Mouse (Mus musculus): ENCODE results near the gene Gclc.
"Not testable (repeated sequence)": the region's sequence is repeated elsewhere in the genome, so short reads cannot be mapped to it uniquely, and the experiment has no call there.

The Gclc gene

DNA sequence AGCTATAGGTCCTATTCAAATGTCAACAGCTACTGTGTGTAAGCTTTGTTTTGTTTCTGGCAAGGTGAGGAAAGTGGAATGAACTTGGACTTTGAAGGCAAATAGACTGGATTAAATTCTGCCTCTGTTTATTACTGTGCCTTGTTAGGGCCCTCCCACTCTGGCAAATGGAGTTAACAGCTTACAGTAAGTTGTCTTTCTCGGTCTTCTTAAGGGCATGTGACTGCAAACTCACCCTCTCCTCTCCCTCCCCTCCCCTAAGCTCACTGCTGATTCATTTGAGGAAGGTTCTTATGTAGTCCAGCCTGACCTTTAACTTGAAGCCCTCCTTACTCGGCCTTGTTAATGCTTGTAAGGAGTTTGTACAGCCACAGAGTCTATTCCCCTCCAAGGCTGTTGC, 8.0 kb upstream of the Gclc start:
- DNase-seq (ENCODE audit: low spot score in 2 of 2), result no peak

DNA sequence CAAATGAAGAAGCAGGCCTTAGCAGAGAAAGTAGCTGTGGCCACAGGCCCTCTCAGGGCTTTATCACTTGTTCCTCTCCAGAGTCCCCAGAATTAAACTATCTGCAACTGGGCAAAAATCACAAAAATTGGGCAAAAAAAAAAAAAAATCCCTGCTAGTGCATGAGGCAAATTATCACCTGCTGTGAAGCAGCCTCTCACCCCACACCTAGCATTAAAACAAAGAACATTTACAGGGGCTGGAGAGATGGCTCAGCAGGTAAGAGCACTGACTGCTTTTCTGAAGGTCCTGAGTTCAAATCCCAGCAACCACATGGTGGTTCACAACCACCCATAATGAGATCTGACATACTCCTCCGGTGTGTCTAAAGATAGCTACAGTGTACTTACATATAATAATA, 6.0 kb upstream of the Gclc start:
- not testable (repeated sequence) for DNase-seq (ENCODE audit: low spot score in 2 of 2)

DNA sequence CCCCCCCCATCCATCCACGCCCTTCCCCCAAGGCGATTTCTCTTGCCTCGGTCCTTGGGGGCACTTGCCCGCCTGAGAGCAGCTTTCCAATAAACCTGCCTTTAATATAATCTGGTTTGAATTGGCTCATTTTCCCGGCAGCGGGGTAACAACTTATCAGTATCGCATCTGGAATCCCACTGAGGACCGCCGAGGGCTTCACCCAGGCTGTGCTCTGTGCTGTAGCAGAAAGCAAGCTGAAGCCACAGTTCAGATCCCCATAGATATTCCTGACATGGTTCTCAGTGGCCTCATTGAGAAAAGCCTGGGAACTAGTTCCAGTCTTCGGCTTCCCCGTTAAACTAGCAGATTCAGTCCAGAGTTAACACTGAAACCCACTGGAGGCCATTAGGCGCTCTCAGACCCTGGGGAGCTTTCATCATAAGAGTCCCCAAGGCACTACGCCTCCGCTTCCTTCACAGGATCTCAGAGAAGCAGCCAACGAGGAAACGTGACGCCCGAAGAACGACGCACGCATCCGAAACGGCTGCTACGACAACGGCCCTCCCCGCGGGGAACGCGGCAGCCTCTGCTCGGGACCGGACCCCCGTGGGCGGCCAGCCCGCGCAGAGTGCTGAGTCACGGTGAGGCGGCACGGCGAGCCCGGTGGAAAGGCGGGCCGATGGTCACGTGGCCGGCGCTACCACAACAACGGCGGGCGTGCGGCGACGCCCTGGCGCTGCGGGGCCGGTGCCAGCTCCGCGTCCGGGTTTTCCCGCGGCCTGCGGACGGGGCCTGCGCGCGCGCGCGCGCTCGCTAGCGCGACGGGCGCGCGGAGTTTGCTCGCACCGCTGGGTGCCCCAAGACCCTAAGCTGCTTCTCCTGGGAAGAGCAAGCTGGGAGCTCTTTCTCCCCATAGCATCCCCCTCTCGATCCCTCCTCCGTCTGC, 3.9 kb upstream of the Gclc start:
- DNase-seq (ENCODE audit: low spot score in 2 of 2), result peak; percentile 96 to 97

DNA sequence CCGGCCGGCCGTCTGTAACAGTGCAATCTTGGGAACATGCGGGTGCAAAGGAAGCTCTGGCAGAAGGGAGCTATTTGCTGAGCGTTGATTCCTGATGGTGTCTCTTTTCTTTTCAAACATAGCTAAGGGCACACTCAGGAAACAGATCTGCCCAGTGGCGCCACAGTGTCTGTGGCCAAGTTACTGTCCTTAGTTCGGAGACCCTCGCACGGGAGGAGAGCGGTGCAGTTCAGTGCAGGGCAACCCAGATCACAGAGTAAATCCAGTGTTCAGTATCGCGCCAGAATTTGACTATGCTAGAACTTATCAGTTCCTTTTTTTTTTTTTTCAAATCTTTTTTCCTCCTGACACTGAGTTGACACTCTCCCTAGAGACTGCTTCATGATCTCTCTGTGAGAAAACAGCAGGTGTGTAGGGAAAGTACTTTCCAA, 3.2 kb upstream of the Gclc start:
- no peak for DNase-seq (ENCODE audit: low spot score in 2 of 2)

DNA sequence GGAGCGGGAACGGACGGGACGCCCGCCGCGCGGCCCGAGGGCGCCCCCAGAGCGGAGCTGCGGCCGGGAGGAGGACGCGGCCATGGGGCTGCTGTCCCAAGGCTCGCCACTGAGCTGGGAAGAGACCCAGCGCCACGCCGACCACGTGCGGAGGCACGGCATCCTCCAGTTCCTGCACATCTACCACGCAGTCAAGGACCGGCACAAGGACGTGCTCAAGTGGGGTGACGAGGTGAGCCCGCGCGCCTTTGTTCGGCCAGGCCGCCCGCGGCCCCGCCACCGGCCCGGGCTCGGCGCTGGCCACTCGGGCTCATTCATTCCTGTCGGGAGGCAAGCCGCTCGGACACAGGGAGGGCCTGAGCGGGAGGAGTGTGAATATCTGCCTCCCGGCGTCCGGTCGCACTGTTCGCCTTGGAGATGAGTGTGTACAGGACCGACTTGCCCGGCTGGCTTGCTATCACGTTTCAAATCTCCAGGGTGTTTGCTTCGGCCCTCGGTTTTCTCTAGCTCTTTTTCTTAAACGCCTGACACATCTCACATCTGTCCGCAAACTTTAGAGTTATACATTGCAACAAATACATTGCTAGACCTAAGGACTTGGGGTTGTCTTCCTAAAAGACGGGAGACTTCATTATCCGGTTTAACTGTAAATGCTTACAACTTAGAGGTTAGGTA, 530 bp downstream of the Gclc start:
- no peak for DNase-seq (ENCODE audit: low spot score in 2 of 2)

DNA sequence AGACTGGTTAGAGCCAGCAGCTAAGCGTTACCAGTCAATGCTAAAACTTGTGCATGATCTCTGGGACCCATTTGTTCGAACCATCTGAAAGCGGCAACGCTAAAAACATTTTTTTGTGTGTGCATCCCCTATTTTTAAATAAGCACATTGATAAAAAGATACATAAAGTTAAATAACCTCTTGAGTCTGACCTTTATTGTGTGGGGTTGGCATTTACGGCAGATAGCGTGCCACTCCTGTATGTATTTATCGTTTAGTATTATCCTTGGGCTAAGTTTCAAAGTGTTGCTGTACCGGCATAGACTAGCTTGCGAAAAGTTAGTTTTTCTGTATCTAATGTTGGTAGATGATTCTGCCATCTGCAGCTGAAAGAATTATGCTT, 1.1 kb downstream of the Gclc start:
- no peak for DNase-seq (ENCODE audit: low spot score in 2 of 2)

DNA sequence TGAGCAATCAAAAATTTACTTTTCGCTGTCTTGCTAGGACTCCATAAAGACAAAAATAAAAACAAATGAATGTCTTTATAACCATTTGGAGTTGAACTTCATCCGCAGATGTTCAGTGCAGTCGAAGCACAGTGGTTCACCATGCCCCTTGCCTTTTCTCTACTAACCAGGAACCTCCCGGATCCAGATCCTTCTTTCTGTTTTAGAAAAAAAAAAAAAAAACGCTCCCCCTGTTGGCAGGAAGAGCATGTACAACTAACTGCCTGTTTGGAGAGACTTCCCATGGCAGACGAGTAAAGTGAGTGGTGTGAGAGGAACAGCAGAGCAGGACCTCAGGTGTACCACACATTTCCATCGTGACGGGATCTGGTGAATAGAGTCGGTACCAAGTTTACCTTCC, 1.7 kb downstream of the Gclc start:
- no peak for DNase-seq (ENCODE audit: low spot score in 2 of 2)

DNA sequence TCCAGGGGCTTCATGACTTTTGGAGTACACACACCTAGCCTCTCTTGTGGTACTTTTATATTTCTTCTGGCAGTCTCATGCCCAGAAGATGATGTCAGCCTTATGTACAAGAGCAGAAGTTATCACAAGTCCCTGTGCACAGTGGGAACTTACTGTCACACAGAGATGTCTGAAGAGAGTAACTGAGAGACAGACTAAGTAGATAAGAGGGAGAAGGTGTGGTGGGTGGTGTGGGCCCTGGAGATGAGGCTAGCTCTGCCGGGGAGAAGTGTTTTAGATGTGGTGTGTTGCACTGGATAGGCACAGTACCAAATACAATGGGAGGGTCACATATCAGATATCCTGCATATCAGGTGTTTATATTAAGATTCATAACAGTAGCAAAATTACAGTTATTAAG, 3.0 kb downstream of the Gclc start:
- no peak for DNase-seq (ENCODE audit: low spot score in 2 of 2)

DNA sequence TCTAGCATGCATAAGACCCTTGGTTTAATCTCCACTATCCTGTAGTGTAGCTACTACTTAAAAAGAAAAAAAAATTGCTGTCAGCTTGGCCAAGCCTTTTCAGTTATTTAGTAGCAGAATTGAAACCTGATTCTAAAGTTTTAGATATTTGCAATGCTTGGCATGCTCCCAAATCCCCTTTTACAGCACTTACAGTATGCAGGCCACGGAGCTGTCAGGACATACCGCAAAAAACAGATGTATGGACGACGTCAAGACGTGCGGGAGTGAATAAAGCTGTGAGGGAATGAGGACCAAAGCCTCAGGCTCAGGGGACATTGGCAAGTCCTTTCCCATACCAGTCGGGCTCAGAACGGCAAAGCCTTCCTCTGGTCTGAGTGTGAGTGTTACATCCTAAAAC, 4.1 kb downstream of the Gclc start:
- DNase-seq (ENCODE audit: low spot score in 2 of 2), result no peak

DNA sequence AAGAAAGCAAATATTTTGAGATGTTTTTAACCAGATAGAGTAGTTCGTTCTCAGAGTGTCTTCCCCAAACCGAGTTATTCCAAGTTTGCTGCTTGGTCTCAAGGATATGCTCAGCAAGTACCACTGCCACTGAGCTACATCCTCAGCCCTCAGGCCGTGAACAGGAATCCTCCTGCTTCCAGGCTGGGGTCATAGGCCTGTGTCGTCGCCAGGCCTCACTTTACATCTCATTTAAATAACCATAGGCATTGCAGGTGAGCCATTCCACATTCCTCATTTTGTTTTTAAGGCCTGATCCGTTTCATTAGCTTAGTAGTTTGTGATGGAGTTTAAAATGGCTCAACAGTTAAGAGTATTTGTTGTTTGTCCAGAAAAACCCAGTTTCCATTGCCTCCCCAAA, 4.8 kb downstream of the Gclc start:
- DNase-seq (ENCODE audit: low spot score in 2 of 2), result no peak

DNA sequence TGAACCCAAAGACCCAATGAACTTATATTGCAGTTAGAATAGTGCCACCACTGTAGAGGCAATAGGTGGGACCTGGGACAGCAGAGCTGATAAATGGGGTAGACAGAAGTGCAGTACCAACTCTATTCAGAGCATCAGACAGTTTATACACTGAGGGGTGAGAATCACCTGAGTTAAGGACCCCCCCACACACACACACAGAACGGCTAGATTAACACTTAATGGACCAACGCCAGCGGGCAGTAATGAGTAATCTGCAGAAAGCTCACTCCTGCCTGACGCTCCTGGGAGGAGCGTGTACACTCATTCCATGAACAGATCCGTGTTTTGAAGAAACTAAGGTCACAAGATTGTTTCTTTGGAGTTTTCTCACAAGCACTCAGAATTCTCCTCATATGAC, 5.4 kb downstream of the Gclc start:
- no peak for DNase-seq (ENCODE audit: low spot score in 2 of 2)

DNA sequence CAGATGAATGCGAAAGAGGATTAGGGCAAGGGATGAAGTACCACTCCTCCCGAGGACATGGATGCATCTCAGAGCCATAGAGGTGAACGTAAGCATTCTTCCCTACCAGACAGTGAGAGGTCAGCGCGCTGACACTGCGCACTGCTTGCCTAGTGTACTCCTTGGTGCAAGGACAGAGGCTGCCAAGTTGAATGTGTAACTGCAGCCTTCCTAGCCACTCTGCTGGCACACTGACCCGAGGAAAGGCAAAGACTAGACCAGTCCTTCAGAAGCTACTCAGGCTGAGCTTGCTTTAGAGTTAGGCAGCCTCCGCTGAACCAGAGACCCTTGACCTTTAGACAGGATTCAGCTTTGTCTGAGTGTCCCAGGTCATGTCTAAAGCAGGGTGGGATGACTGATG, 11.9 kb downstream of the Gclc start:
- DNase-seq (ENCODE audit: low spot score in 2 of 2), result no peak

DNA sequence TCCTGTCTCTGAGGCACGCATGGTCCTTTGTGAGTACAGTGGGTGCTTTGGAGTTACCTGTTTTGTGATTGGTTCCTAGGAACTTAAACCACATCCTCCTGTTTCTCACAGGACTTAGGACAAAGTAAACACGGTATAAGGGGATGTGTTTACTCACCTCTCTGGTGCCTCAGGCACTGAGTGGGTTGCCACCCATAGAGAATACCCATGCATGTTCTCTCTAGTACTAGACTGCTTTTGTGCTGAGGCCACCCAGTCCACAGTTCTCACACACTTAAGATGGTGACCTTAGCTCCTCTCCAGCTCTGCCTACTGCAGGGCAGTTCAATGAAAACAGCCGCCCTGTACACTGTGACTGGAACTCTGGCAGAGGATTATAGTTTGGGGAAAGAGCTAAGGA, 12.4 kb downstream of the Gclc start:
- no peak for DNase-seq (ENCODE audit: low spot score in 2 of 2)

DNA sequence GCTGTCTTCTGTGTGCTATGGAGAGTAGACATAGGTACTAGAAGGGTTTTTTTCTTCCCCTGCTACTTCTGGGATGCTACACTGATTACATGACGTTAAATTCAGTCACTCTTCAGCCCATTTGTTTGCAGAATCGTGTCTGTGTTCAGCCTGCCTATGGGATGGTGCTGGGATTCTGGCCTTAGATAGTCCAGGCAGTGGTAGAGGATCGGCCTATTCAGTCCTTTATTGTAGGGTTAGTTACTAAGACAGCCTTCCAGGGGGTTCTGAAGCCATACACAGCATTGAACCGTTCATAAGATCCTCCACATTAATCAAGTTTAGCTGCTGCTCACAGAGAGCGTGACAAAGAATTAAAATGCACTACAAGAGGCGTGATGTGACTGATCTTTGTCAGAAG, 16.6 kb downstream of the Gclc start:
- no peak for DNase-seq (ENCODE audit: low spot score in 2 of 2)

DNA sequence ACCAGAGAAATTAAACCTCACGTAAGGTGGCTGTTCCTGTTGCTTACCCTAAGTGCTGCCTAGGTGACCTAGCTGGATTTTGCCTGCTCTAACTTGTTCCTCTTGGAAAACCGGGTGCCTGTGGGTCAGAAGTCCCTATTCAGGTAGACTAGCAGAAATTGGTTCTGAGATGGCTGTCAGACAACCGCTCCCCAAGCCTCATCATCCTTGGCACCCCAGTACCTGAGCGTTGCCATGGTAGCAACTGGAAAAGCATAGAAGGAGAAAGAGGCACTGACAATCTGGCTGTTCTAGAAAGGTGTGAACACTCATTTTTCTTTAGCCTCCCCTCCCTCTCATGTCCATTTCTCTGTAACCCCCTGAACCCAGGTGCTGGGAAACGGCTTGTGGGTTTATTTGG, 17.0 kb downstream of the Gclc start:
- DNase-seq (ENCODE audit: low spot score in 2 of 2), result no peak

DNA sequence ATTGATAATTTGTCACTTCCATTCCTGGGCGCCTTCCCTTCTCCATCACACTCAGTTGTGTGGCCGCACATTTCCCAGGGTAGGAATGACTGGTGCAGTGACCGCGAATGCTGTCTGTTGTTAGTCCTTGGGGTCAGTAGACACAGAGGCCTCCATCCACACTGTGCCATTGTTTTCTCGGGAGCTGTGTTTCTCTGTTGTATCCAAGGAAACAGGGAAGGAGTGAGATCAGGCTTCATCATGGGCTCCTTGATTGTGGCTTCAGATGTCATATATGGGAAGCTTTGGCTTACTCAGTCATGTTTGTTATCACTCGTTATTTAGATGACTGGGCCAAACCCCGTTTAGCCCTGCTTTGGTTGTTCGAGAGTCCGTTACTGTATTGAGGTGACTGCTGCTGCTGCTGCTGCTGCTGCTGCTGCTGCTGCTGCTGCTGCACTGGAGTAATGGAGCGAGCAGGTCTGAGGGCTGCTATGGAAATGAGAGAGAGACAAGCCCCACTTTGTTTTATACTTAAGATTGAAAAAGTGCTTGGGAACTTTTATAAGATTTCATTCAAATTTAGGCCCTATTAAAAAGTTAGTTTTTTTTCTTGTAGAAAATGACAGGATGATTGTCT, 17.5 kb downstream of the Gclc start:
- DNase-seq (ENCODE audit: low spot score in 2 of 2), result no peak

DNA sequence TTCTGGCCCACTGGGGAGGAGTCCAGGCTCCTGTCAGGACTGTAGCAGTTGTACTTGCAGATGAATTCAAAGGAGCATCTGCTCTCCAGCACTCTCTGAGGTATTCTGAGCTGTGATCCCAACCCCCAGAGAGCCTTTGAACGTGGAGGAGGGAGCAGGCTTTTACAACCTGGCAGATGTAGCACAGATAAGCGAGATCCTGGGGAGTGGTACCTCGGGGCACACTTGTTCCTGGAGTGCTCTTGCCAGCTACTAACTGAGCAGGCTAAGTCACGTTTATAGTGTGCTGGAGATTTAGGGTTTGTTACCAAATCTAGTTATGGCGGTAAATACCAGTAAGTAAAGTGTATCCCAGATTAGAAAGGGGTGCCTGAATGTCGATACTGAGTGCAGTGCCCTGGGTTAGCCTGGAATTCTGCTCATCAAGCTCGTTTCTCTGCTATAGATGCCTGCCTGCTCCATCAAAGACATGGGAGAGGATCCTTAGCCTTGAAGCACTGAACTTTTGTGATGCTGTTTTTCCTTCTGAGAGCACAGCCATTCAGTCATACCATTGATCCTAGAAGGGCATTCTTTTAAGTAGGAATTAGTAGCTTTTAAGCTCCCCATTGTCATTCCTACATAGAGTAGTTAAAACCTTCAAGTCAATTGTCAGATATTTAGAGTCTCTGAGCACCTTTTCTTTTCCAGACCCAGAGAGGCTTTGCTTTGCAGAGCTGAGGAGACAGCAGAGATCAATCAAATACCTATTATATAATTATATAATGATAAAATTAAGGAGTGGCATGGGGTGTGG, 22.6 kb downstream of the Gclc start:
- no peak for DNase-seq (ENCODE audit: low spot score in 2 of 2)

DNA sequence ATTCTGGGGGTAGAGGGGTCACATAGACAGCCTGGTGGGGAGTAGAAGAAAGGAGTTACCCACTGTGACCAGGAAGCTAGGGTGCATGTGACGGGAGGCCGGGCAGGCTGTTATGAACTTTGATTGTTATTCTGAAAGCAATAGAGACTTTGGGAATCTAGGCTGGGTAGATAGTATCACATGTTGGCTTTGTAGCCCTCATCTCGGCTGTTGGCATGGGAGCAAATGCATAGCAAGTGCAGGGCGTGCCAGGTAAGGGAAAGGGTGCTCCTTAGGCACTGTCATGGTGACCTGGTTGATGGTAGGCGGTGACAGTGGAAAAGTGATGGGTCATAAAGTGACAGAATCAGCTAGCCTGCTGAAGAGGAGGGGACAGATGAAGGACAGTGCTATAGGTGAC, 23.3 kb downstream of the Gclc start:
- DNase-seq (ENCODE audit: low spot score in 2 of 2), result no peak

DNA sequence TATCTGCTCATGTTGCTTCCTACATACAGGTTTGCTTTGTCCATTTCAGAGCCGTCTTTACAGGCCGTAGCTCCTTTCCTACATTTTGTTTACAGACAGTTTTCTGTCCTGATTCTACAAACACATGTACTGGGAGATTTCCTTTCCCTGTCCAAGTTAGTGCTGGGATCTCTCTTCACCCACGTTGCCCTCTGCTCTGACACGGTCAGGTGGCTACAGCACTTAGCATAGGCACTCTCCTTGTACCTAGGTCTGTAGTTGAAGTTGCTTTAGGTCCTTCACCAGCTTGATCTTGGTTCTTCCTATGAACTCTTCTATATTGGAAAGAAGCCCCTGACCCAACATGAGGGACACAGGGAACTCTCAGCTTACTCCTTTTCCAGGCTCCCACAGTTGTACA, 25.4 kb downstream of the Gclc start:
- DNase-seq (ENCODE audit: low spot score in 2 of 2), result no peak

DNA sequence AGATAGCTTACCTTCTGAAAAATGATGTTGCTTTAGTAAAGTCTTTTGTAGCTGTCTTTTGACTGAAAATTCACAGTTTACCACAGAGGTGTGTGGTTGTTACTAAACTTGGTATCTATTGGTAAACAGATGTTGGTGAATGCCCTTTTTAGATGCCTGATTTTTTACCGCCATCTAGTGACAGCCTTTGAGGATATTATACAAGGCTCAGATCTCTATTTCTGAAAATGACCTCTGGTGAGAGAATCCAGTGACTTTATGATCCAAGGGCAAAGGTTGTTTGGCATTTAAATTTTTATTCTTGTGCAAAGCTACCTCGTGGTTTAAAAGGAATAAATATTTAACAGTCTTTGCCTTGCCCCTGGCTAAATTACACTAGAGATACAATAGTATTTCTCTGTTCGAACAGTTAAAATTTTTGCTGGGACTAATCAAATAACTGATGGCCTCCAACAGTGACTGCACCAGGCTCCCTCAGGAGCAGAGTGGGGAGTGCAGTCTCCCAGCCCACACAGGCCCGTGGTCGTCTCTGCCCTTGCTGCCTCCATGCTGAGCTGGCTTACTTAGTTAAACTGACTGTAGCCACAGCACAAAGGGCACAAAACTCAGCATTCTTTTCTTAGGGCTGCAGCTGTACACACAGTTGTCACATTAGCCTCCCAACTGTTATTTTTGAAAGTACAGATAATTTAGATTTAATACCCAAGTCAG, 27.3 kb downstream of the Gclc start:
- DNase-seq (ENCODE audit: low spot score in 2 of 2), result peak in 1 of 2 experiments; percentile 33

DNA sequence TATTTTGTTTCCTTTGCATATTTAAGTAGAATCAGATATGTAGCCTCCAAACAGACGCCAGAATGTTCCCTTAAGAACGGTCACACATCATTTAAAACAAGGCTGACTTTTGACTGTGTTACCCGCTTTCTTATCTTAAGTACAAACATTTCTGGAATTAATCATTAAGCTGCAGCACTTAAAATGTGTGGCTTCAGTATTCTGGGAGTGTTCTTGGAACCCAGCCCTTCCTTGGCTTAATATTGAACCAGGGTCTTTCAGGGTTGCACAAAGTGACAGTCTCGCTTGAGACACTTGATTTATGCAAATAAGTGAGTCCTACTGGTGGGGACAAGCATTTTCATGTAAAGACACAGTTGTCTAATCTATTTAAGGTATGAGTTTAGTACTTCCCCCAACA, 27.9 kb downstream of the Gclc start:
- DNase-seq (ENCODE audit: low spot score in 2 of 2), result no peak

All from heart, adult 9 months (tissue).